Mouse (Mus musculus): ENCODE data around the gene Hspa1l. TPM values are rescaled to one million over a fixed set of nuclear protein-coding genes. Genes with fewer than 3 reads are reported as not detected.
"Not testable (repeated sequence)": the region's sequence is repeated elsewhere in the genome, so short reads cannot be mapped to it uniquely, and the experiment has no call there.

The Hspa1l gene
- polyA plus RNA-seq (2014; fragmentation: Nextera tagmentation; extraction: Ambion mirVana), result 1.8 and 2.0 TPM in 2 replicates

DNA sequence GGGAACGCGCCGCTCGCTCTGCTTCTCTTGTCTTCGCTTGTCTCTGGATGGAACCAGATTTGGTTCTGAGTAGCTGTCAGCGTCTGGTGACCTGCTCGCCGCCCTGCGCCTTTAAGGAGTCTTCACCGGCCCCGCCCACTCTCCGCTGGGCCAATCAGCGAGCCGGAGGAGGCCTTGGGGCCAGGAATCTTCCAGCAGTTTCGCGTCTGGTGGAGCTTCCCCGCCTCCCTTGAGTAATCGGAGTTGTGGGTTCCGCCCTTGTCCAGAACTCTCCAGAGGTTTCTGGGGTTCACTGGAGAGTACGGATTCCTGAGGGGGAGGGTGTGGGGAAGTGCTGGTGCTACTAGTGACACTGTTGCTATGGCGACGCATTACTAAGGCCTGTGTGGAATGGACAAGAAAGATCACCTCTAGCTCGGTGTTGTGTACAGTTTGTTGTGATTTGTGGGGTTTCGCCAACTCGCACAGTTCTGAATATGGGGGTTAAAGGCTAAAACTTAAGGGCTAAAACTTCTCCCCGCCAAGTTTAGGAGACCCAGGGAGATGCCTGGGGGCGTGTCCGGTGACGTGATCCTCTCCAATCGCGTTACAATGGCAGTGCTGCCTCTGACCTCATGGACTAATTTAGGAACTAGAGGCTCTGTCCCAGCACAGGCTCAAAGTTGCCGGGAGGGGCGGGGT, at the start of gene Hspa1l, which contains the start of gene Hspa1a:
TSS of gene Hspa1l (plus strand) at position 635 of the 681 bp plus-strand sequence.
TSS of gene Hspa1a (minus strand) at position 88 of the 681 bp plus-strand sequence.
- peak within 1 kb of the TSS; percentile 69 for H3K4me2 ChIP-seq (ENCODE audit: low read depth)
- peak within 1 kb of the TSS; percentile 31; the same call in 1 of the 2 replicates for H3K9ac ChIP-seq (ENCODE audit: low read length)
- H3K4me1 ChIP-seq (ENCODE audit: control insufficient read depth, insufficient read depth, low read length); H3K9me3 ChIP-seq (ENCODE audit: control insufficient read depth, low read length); H3K36me3 ChIP-seq (ENCODE audit: control insufficient read depth, insufficient read depth, low read length); H3K27ac ChIP-seq (ENCODE audit: low read depth, low read length): not testable (repeated sequence)
- DNase-seq (ENCODE audit: low spot score) (peak; percentile 66), ATAC-seq (ENCODE audit: insufficient read depth, low FRiP score, low TSS enrichment) (peak; percentile 90)
- peaks cover 21% of the 10 kb centered on the region for H3K27me3 ChIP-seq (ENCODE audit: control insufficient read depth, insufficient read depth, low read length)
- under 1% methylated on average over 28 of the region's 33 CpGs for WGBS
- peak within 1 kb of the TSS; percentile 36 for H3K4me3 ChIP-seq (ENCODE audit: low read depth, low read length)

DNA sequence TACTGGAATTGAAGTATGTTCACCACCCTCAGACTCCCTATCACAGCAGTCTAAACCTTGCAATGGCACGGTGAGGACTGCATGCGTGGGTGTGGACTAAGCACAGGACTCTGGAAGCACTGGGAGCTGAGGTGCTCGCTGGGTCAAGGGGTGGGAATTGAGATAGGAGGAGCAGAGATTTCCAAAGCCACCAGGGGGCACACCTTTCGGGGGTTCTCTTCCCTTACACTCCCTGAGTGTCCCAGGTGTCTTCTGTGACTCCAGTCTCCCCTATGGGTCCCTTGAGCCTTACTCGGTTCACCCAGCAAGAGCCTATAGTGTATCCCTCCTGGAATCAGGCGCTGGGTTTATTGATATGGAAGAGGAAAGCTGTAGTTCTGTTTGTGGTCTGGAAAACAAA, 49.6 kb upstream of the Hspa1l start:
- ATAC-seq (ENCODE audit: insufficient read depth, low FRiP score, low TSS enrichment) (no peak), DNase-seq (ENCODE audit: low spot score) (no peak)
- 48% methylated on average over 6 of the region's 6 CpGs for WGBS

DNA sequence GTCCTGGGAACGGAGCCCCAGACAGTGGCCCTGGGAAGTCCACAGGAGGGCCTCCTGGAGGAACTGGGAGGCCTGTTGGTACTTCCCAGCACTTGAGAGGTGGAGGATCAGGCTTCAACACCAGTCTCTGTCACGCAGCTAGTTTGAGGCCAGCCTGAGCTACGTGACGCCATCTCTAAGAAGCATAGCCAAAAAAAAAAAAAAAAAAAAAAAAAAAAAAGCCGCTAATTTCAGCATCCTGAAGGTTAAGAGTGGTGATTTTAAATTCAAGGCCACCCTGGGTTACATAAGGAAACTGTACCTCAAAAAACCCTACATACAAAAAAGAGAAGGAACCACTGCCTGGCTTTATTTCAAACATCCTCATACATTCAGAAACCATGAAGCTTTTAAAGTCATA, 48.2 kb upstream of the Hspa1l start:
- DNase-seq (ENCODE audit: low spot score), result no peak
- Histone ChIP-seq H3K9ac (ENCODE audit: low read length) (no peak overlapping the region), H3K27me3 (ENCODE audit: control insufficient read depth, insufficient read depth, low read length) (no peaks in the 10 kb centered on the region), H3K4me2 (ENCODE audit: low read depth) (no peak overlapping the region), H3K4me1 (ENCODE audit: control insufficient read depth, insufficient read depth, low read length) (no peaks in the 10 kb centered on the region), H3K27ac (ENCODE audit: low read depth, low read length) (no peak overlapping the region), H3K9me3 (ENCODE audit: control insufficient read depth, low read length) (no peaks in the 10 kb centered on the region), H3K36me3 (ENCODE audit: control insufficient read depth, insufficient read depth, low read length) (no peaks in the 10 kb centered on the region), H3K4me3 (ENCODE audit: low read depth, low read length) (no peak overlapping the region)
- ATAC-seq (ENCODE audit: insufficient read depth, low FRiP score, low TSS enrichment), result no peak
- WGBS, result 76% methylated on average over 5 of the region's 5 CpGs

More for the DNA sequence above, 49.6 kb upstream of the Hspa1l start:
- H3K4me3 ChIP-seq (ENCODE audit: low read depth, low read length), result no peak overlapping the region
- no peaks in the 10 kb centered on the region for H3K9me3 ChIP-seq (ENCODE audit: control insufficient read depth, low read length)
- no peaks in the 10 kb centered on the region for H3K27me3 ChIP-seq (ENCODE audit: control insufficient read depth, insufficient read depth, low read length)
- H3K9ac ChIP-seq (ENCODE audit: low read length), result no peak overlapping the region
- H3K4me1 ChIP-seq (ENCODE audit: control insufficient read depth, insufficient read depth, low read length), result no peaks in the 10 kb centered on the region
- no peak overlapping the region for H3K4me2 ChIP-seq (ENCODE audit: low read depth)
- H3K27ac ChIP-seq (ENCODE audit: low read depth, low read length), result no peak overlapping the region
- no peaks in the 10 kb centered on the region for H3K36me3 ChIP-seq (ENCODE audit: control insufficient read depth, insufficient read depth, low read length)

DNA sequence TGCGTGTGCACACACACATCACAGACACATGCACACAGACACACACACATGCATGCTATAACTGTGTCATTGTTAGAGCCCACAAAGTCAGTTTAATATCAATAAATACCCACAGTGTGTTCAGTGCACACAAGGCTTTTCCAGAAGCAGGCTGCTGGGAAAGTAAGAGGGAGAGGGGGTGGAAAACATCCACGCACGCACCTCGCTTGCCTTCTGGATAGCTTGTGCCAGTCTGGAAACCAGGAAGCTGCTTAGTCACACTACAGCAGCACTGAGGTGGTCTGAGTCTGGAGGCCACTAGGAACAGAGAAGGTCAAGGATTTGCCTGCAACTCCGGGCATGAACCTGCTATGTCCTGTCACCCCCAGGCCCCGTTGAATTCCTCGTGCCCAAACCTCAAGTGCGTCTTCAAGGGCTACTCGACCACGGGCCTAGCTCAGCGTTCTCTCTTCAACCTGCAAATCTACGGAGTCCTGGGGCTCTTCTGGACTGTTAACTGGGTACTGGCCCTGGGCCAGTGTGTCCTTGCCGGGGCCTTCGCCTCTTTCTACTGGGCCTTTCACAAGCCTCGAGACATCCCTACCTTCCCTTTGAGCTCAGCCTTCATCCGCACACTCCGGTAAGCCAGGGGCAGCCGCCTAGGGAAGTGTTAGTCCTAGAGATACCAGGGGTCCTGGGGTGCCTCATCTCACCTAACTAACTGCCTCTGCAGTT, 45.0 kb upstream of the Hspa1l start:
- ATAC-seq (ENCODE audit: insufficient read depth, low FRiP score, low TSS enrichment) (no peak), DNase-seq (ENCODE audit: low spot score) (no peak)
- no peaks in the 10 kb centered on the region for H3K27me3 ChIP-seq (ENCODE audit: control insufficient read depth, insufficient read depth, low read length)
- no peak overlapping the region for H3K27ac ChIP-seq (ENCODE audit: low read depth, low read length)
- no peak overlapping the region for H3K9ac ChIP-seq (ENCODE audit: low read length)
- 87% methylated on average over 18 of the region's 18 CpGs for WGBS
- H3K9me3 ChIP-seq (ENCODE audit: control insufficient read depth, low read length), result no peaks in the 10 kb centered on the region
- no peaks in the 10 kb centered on the region for H3K36me3 ChIP-seq (ENCODE audit: control insufficient read depth, insufficient read depth, low read length)
- H3K4me1 ChIP-seq (ENCODE audit: control insufficient read depth, insufficient read depth, low read length), result 0 out of 2 replicates have a peak, but pooled peaks cover 4% of the 10 kb centered on the region
- no peak overlapping the region for H3K4me3 ChIP-seq (ENCODE audit: low read depth, low read length)
- H3K4me2 ChIP-seq (ENCODE audit: low read depth), result no peak overlapping the region

DNA sequence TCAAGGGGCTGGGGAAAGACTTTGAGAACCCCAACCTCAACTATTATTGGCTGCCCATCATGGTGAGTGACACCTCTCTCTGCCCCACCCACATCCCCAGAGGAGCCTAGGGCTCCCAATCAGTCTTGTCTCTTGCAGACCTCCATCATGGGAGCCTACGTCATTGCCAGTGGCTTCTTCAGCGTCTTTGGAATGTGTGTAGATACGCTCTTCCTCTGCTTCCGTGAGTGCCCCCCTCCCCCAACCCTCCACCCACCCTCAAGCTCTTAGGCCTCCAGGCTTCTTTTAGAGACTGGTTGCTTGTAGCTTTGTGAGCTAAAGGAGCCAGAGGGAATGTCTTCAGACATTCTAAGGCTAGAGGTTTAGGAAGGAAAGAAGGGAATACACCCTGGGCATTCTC, 43.7 kb upstream of the Hspa1l start:
- H3K27ac ChIP-seq (ENCODE audit: low read depth, low read length), result no peak overlapping the region
- no peak overlapping the region for H3K9ac ChIP-seq (ENCODE audit: low read length)
- no peaks in the 10 kb centered on the region for H3K36me3 ChIP-seq (ENCODE audit: control insufficient read depth, insufficient read depth, low read length)
- WGBS, result 83% methylated on average over 4 of the region's 4 CpGs
- H3K27me3 ChIP-seq (ENCODE audit: control insufficient read depth, insufficient read depth, low read length), result no peaks in the 10 kb centered on the region
- DNase-seq (ENCODE audit: low spot score) (no peak), ATAC-seq (ENCODE audit: insufficient read depth, low FRiP score, low TSS enrichment) (no peak)
- no peaks in the 10 kb centered on the region for H3K9me3 ChIP-seq (ENCODE audit: control insufficient read depth, low read length)
- 0 out of 2 replicates have a peak, but pooled peaks cover 4% of the 10 kb centered on the region for H3K4me1 ChIP-seq (ENCODE audit: control insufficient read depth, insufficient read depth, low read length)
- H3K4me3 ChIP-seq (ENCODE audit: low read depth, low read length), result no peak overlapping the region
- H3K4me2 ChIP-seq (ENCODE audit: low read depth), result no peak overlapping the region

DNA sequence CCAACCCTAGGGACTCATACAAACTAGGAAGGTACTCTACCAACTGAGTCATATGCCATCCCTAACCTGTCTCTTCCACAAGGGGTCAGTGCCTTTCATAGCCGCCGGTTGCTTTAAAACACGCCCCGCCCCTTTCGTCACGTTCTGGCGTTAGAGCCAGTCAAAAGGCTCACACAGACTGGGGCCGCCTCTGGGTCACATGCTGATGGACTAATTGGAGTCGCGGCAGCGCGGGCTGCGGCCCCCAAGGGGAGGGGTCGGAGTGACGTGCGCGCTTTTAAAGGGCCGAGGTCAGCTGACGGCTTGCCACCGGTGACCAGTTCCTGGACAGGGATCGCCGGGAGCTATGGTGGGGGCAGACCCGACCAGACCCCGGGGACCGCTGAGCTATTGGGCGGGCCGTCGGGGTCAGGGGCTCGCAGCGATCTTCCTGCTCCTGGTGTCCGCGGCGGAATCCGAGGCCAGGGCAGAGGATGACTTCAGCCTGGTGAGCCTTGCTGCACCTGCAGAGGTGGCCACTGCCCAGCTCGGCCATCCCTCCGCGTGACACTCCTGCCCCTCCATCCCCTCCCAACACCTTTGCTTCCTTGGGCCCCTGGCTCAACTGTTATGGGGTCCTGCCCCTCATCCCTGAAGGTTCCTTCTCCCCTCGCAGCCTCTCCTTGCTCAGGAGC, 41.3 kb upstream of the Hspa1l start, which contains the start of gene Neu1:
TSS of gene Neu1 (plus strand) at position 193 of the 674 bp plus-strand sequence.
- peak; percentile 97 for DNase-seq (ENCODE audit: low spot score)
- peak; percentile 97 for ATAC-seq (ENCODE audit: insufficient read depth, low FRiP score, low TSS enrichment)
- Histone ChIP-seq H3K4me2 (ENCODE audit: low read depth) (peak within 1 kb of the TSS; percentile 97), H3K9ac (ENCODE audit: low read length) (peak within 1 kb of the TSS; percentile 67), H3K9me3 (ENCODE audit: control insufficient read depth, low read length) (no peaks in the 10 kb centered on the region), H3K4me3 (ENCODE audit: low read depth, low read length) (peak within 1 kb of the TSS; percentile 69), H3K27ac (ENCODE audit: low read depth, low read length) (no peak within 1 kb of the TSS), H3K4me1 (ENCODE audit: control insufficient read depth, insufficient read depth, low read length) (0 out of 2 replicates have a peak, but pooled peaks cover 4% of the 10 kb centered on the region), H3K36me3 (ENCODE audit: control insufficient read depth, insufficient read depth, low read length) (no peaks in the 10 kb centered on the region), H3K27me3 (ENCODE audit: control insufficient read depth, insufficient read depth, low read length) (no peaks in the 10 kb centered on the region)
- WGBS, result 1% methylated on average over 38 of the region's 38 CpGs

DNA sequence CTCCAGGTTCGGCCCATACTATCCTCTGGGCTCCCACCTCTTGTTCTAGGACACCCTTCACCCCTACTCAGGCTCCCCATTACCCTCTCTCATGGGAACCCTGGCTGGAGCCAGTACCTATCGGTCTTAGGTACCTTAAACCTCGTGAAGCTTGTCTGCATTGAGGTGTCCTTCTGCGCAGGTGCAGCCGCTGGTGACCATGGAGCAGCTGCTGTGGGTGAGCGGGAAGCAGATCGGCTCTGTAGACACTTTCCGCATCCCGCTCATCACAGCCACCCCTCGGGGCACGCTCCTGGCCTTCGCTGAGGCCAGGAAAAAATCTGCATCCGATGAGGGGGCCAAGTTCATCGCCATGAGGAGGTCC, 40.8 kb upstream of the Hspa1l start:
- Histone ChIP-seq H3K4me3 (ENCODE audit: low read depth, low read length) (peak overlapping the region; percentile 69), H3K27me3 (ENCODE audit: control insufficient read depth, insufficient read depth, low read length) (no peaks in the 10 kb centered on the region), H3K36me3 (ENCODE audit: control insufficient read depth, insufficient read depth, low read length) (no peaks in the 10 kb centered on the region), H3K4me1 (ENCODE audit: control insufficient read depth, insufficient read depth, low read length) (0 out of 2 replicates have a peak, but pooled peaks cover 4% of the 10 kb centered on the region), H3K27ac (ENCODE audit: low read depth, low read length) (no peak overlapping the region), H3K9ac (ENCODE audit: low read length) (peak overlapping the region; percentile 67), H3K9me3 (ENCODE audit: control insufficient read depth, low read length) (no peaks in the 10 kb centered on the region), H3K4me2 (ENCODE audit: low read depth) (peak overlapping the region; percentile 97)
- ATAC-seq (ENCODE audit: insufficient read depth, low FRiP score, low TSS enrichment), result no peak
- no peak for DNase-seq (ENCODE audit: low spot score)
- WGBS, result 8% methylated on average over 14 of the region's 14 CpGs

DNA sequence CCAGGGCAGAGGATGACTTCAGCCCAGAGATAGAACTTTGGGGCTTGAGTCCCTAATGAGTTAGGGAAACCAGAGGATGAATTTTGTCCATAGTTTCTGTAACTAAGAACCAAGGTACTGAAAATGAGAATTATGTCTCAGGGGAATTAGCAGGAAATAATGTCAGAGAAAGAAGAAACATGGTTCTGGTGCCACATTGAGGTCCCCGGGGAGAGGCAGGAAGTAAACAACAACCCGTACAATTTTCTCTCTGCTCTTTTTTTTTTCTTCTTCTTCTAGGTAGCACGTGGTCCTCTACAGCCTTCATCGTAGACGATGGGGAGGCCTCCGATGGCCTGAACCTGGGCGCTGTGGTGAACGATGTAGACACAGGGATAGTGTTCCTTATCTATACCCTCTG, 40.2 kb upstream of the Hspa1l start:
- H3K9me3 ChIP-seq (ENCODE audit: control insufficient read depth, low read length), result no peaks in the 10 kb centered on the region
- H3K27me3 ChIP-seq (ENCODE audit: control insufficient read depth, insufficient read depth, low read length), result no peaks in the 10 kb centered on the region
- H3K9ac ChIP-seq (ENCODE audit: low read length), result peak overlapping the region; percentile 67
- no peaks in the 10 kb centered on the region for H3K36me3 ChIP-seq (ENCODE audit: control insufficient read depth, insufficient read depth, low read length)
- no peak for ATAC-seq (ENCODE audit: insufficient read depth, low FRiP score, low TSS enrichment)
- 0 out of 2 replicates have a peak, but pooled peaks cover 4% of the 10 kb centered on the region for H3K4me1 ChIP-seq (ENCODE audit: control insufficient read depth, insufficient read depth, low read length)
- DNase-seq (ENCODE audit: low spot score), result no peak
- H3K27ac ChIP-seq (ENCODE audit: low read depth, low read length), result no peak overlapping the region
- peak overlapping the region; percentile 69; the same call in 1 of the 2 replicates for H3K4me3 ChIP-seq (ENCODE audit: low read depth, low read length)
- H3K4me2 ChIP-seq (ENCODE audit: low read depth), result peak overlapping the region; percentile 97
- WGBS, result 92% methylated on average over 8 of the region's 8 CpGs

Data from neural tube, embryonic 11.5 days (tissue).